Mouse (Mus musculus) neural tube, embryonic 11.5 days (tissue): ENCODE measurements around the gene Vmn1r235. TPM values are rescaled to one million over a fixed set of nuclear protein-coding genes. Genes with fewer than 3 reads are reported as not detected.
"Not testable (repeated sequence)": the region's sequence is repeated elsewhere in the genome, so short reads cannot be mapped to it uniquely, and the experiment has no call there.

Experiments
- ATAC-seq: fragments of 200-750 bp; cut with Nextera tagmentation; 2 replicates; pipeline ENCODE4 v1.8.0; 2017; ENCODE audit warnings: moderate number of reproducible peaks, mild to moderate bottlenecking, moderate TSS enrichment, moderate library complexity; ENCODE audit not compliant: insufficient read depth, low FRiP score, low TSS enrichment
- DNase-seq: peaks from one replicate; pipeline ENCODE4 v3.0.0-alpha.2; 2015; ENCODE audit warnings: low spot score
- H3K27ac ChIP-seq: fragments of 300-500 bp; sonication (generic); 2 replicates; pipeline ENCODE4 v1.5.1; 2014; ENCODE audit warnings: low read depth, mild to moderate bottlenecking, low read length
- H3K27me3 ChIP-seq: fragments of 300-500 bp; sonication (generic); 2 replicates; pipeline ENCODE4 v1.6.1; 2014; ENCODE audit warnings: mild to moderate bottlenecking, low read length, mixed read lengths; ENCODE audit not compliant: control insufficient read depth, insufficient read depth
- H3K36me3 ChIP-seq: fragments of 300-500 bp; sonication (generic); 2 replicates; pipeline ENCODE4 v1.6.1; 2014; ENCODE audit warnings: mild to moderate bottlenecking, low read length, moderate library complexity, mixed read lengths; ENCODE audit not compliant: control insufficient read depth, insufficient read depth
- H3K4me1 ChIP-seq: fragments of 300-500 bp; sonication (generic); 2 replicates; pipeline ENCODE4 v1.6.1; 2014; ENCODE audit warnings: low read length, mixed read lengths; ENCODE audit not compliant: control insufficient read depth, insufficient read depth
- H3K4me2 ChIP-seq: fragments of 300-500 bp; sonication (generic); 2 replicates; pipeline ENCODE4 v1.6.1; 2014; ENCODE audit warnings: low read depth, mild to moderate bottlenecking, moderate library complexity
- H3K4me3 ChIP-seq: fragments of 300-500 bp; sonication (generic); 2 replicates; pipeline ENCODE4 v1.5.1; 2014; ENCODE audit warnings: low read depth, low read length
- H3K9ac ChIP-seq: fragments of 300-500 bp; sonication (generic); 2 replicates; pipeline ENCODE4 v1.6.1; 2014; ENCODE audit warnings: mild to moderate bottlenecking, low read length
- H3K9me3 ChIP-seq: fragments of 300-500 bp; sonication (generic); 2 replicates; pipeline ENCODE4 v1.6.1; 2016; ENCODE audit warnings: low read length; ENCODE audit not compliant: control insufficient read depth
- WGBS: fragments of 180-500 bp; shearing (Covaris S2); extraction: QIAGEN DNeasy Blood & Tissue Kit; methylation state at CpG from one replicate; pipeline ENCODE4 v1.1.7; 2014; 5-methylcytosine and 5-hydroxymethylcytosine counted together
- polyA plus RNA-seq: library from polyadenylated mRNA; unstranded; fragments of >200 nt; fragmentation: Nextera tagmentation; extraction: Ambion mirVana; gene quantifications from 2 replicates; pipeline ENCODE4 v1.2.1, GENCODE M21; 2014

The Vmn1r235 gene
- polyA plus RNA-seq, result not detected in 2 replicates

DNA sequence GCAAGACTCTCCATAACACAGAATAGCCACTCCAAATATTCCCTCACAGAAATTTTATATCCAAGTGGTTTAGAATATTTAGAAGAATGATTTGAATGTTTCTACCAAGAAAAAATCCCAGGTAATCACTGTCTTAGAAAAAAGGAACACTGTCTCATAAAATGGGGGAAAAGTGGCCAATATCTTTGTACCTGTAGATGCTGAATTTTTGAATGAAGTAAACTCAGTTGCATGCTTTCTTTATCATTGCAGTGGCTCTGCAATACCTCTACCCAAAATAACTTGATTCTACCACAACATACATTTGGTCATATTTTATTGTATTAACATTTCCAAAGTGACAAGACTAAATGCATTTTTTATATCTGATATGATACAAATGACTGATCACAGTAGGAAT, at the start of gene Vmn1r235:
Vmn1r235 (plus strand) TSS at position 301 of the 400 bp plus-strand sequence.
- Histone ChIP-seq H3K4me2 (no peak within 1 kb of the TSS), H3K4me1 (no peaks in the 10 kb centered on the region), H3K27me3 (no peaks in the 10 kb centered on the region), H3K27ac (no peak within 1 kb of the TSS), H3K9ac (no peak within 1 kb of the TSS), H3K9me3 (no peaks in the 10 kb centered on the region), H3K4me3 (no peak within 1 kb of the TSS), H3K36me3 (no peaks in the 10 kb centered on the region)
- DNase-seq (no peak), ATAC-seq (no peak)

- not testable (repeated sequence) for ATAC-seq, DNase-seq, H3K27ac ChIP-seq, H3K4me2 ChIP-seq, H3K9ac ChIP-seq, H3K9me3 ChIP-seq, H3K36me3 ChIP-seq, H3K27me3 ChIP-seq, H3K4me1 ChIP-seq, H3K4me3 ChIP-seq
- 74% methylated on average over 1 of the region's 1 CpGs for WGBS
Measured at GRCm38 (mm10) chr17:21211081-21211480, 45.1 kb upstream of the Vmn1r235 start.

DNA sequence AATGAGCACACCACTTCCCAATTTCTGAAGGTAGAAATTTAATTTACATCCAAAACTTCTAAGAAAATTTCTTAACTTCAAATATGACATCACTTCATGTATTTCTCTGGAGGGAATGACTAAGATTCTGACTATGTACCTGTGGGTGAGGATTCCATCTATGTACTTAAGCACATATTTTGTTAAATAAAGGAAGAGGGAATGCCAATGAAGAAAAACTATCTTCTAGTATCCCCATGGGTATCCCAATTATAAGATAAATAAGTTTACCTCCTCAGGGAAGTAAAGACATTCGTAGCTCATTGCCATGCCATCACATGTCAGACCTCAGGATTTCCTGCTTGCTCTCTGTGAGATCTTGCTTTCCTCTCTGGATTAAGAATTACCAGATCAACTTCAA, 30.4 kb upstream of the Vmn1r235 start, which contains the start of gene Vmn1r234:
Vmn1r234 (plus strand) TSS at position 301 of the 400 bp plus-strand sequence.
- Histone ChIP-seq H3K36me3 (no peaks in the 10 kb centered on the region), H3K27ac (no peak within 1 kb of the TSS), H3K4me1 (no peaks in the 10 kb centered on the region), H3K4me2 (no peak within 1 kb of the TSS), H3K9ac (no peak within 1 kb of the TSS), H3K9me3 (no peaks in the 10 kb centered on the region), H3K4me3 (no peak within 1 kb of the TSS), H3K27me3 (no peaks in the 10 kb centered on the region)
- 81% methylated on average over 1 of the region's 1 CpGs for WGBS
- DNase-seq (no peak), ATAC-seq (no peak)

DNA sequence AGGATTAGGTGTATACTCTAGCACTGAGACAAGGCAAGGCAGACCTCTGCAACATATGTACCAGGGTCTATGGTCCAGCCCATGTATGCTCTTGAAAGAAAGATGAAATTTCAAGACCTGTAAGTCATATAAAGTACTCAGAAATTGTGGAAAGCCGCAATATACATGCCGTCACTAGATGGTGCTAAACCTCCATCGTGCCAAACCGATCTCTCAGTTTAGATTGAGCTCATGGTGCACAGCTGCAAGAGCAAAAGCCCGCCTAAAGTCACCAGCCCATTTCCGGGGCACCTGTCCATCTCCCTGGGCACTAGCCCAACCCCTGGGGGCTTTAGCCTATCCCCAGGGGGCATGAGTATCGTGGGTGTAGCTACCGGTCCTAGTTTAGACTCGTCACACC, 24.6 kb upstream of the Vmn1r235 start:
- Histone ChIP-seq H3K4me1 (no peaks in the 10 kb centered on the region), H3K9me3 (no peaks in the 10 kb centered on the region), H3K36me3 (no peaks in the 10 kb centered on the region), H3K27me3 (no peaks in the 10 kb centered on the region), H3K9ac (no peak overlapping the region), H3K4me2 (no peak overlapping the region), H3K27ac (no peak overlapping the region), H3K4me3 (no peak overlapping the region)
- peak; percentile 20 for DNase-seq
- WGBS, result 25% methylated on average over 9 of the region's 9 CpGs
- ATAC-seq, result no peak

- no peaks in the 10 kb centered on the region for H3K36me3 ChIP-seq
- no peaks in the 10 kb centered on the region for H3K9me3 ChIP-seq
- no peak overlapping the region for H3K4me2 ChIP-seq
- H3K27ac ChIP-seq, result no peak overlapping the region
- no peaks in the 10 kb centered on the region for H3K4me1 ChIP-seq
- DNase-seq (peak; percentile 14), ATAC-seq (no peak)
- H3K4me3 ChIP-seq, result no peak overlapping the region
- no peak overlapping the region for H3K9ac ChIP-seq
- 11% methylated on average over 4 of the region's 4 CpGs for WGBS
- no peaks in the 10 kb centered on the region for H3K27me3 ChIP-seq
Measured at GRCm38 (mm10) chr17:21272103-21272502, 15.9 kb downstream of the Vmn1r235 start.

- Histone ChIP-seq H3K9me3 (no peaks in the 10 kb centered on the region), H3K36me3 (no peaks in the 10 kb centered on the region), H3K4me3 (no peak within 1 kb of the TSS), H3K27me3 (no peaks in the 10 kb centered on the region), H3K4me1 (no peaks in the 10 kb centered on the region), H3K9ac (no peak within 1 kb of the TSS), H3K4me2 (no peak within 1 kb of the TSS), H3K27ac (no peak within 1 kb of the TSS)
- ATAC-seq (no peak), DNase-seq (no peak)
- WGBS, result 83% methylated on average over 3 of the region's 3 CpGs
Measured at GRCm38 (mm10) chr17:21282642-21283041, 26.4 kb downstream of the Vmn1r235 start, which contains the start of gene Vmn1r236. Gene Vmn1r236 (plus strand): TSS chr17:21282942.

DNA sequence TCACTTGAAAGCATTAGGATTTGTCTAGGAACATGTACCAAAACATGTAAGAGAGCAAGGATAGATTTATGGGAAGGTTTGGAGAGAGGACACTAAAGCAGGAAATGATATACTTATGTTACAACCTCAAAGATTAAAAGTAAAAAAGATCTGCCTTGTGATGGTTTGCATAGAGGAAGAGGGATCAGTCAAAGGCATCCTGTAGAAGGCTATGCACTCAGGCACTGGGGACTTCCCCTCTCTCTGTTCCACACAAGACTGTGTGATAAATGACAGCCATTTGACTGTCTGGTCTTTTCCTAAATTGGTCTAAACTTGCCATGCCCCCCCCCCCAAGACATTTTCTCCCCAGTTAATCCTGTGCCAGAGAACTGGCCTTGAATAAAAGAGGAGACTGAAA, 28.2 kb downstream of the Vmn1r235 start:
- Histone ChIP-seq H3K4me2 (no peak overlapping the region), H3K4me3 (no peak overlapping the region), H3K27me3 (no peaks in the 10 kb centered on the region), H3K27ac (no peak overlapping the region), H3K4me1 (no peaks in the 10 kb centered on the region), H3K9me3 (no peaks in the 10 kb centered on the region), H3K36me3 (no peaks in the 10 kb centered on the region), H3K9ac (no peak overlapping the region)
- no peak for DNase-seq
- no peak for ATAC-seq

DNA sequence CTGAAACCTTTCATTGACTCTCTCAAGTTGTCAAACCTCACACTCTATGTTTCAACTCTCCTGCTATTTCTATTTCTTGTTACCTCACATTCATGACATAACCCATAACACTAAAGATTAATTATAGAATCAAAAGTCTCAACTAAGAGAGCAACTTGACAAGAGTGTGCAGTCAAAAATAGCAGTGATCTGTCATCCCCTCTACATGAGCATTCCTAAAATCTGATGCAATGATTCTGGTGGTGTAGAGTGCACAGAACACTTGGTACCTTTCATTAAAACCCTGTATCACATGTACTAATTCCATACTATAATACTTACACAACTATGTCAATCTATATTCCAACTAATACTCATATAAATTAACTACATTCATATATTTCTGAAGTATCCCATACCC, 33.5 kb downstream of the Vmn1r235 start:
- Histone ChIP-seq H3K27ac (no peak overlapping the region), H3K4me2 (no peak overlapping the region), H3K9ac (no peak overlapping the region), H3K4me3 (no peak overlapping the region), H3K9me3 (no peaks in the 10 kb centered on the region), H3K4me1 (no peaks in the 10 kb centered on the region), H3K36me3 (no peaks in the 10 kb centered on the region), H3K27me3 (no peaks in the 10 kb centered on the region)
- DNase-seq, result no peak
- ATAC-seq, result no peak

GRCm38 (mm10) chr17:21311565-21311964, 55.4 kb downstream of the Vmn1r235 start, which contains the start of gene Vmn1r237:
Gene Vmn1r237 (plus strand): TSS chr17:21311865.
- DNase-seq, result no peak
- Histone ChIP-seq H3K36me3 (no peaks in the 10 kb centered on the region), H3K9ac (no peak within 1 kb of the TSS), H3K9me3 (no peaks in the 10 kb centered on the region), H3K27ac (no peak within 1 kb of the TSS), H3K4me3 (no peak within 1 kb of the TSS), H3K27me3 (no peaks in the 10 kb centered on the region), H3K4me1 (no peaks in the 10 kb centered on the region), H3K4me2 (no peak within 1 kb of the TSS)
- no peak for ATAC-seq
